14 mouse cellular contexts compared by ENCODE assay signal in genomic region chr5:57735723-57736122, GRCm38 (mm10).
"Had no signal": no experiment of that assay in that cellular context is flagged by ENCODE, and none has a peak within 500 bp of the region (broad histone marks: within the 10 kb centered on the region; RNA-seq: fewer than 3 reads in every experiment).

No protein-coding gene starts in this region.

- H3K9ac ChIP-seq: liver, embryonic 13.5 days; midbrain, embryonic 12.5 days; midbrain, embryonic 15.5 days; neural tube, embryonic 13.5 days had no signal

- DNase-seq: kidney, adult 2 months; kidney, postnatal 25 days; layer of hippocampus, adult 9-11 months; liver, embryonic 13.5 days; lung, adult 2 months; lung, postnatal 14 days; lung, postnatal 4 days; thymus, adult 18-20 months; thymus, postnatal 36 days had no signal

- H3K36me3 ChIP-seq: liver, embryonic 13.5 days; midbrain, embryonic 12.5 days; midbrain, embryonic 15.5 days; neural tube, embryonic 13.5 days had no signal

- H3K9me3 ChIP-seq: liver, embryonic 13.5 days; midbrain, embryonic 12.5 days; midbrain, embryonic 15.5 days; neural tube, embryonic 13.5 days had no signal

- H3K4me2 ChIP-seq: liver, embryonic 13.5 days; midbrain, embryonic 12.5 days; midbrain, embryonic 15.5 days; neural tube, embryonic 13.5 days had no signal

- ATAC-seq: midbrain, embryonic 15.5 days had no signal

- H3K27ac ChIP-seq: kidney, postnatal 0 days; layer of hippocampus, adult 2 months; liver, embryonic 13.5 days; midbrain, embryonic 12.5 days; midbrain, embryonic 15.5 days; neural tube, embryonic 13.5 days had no signal

- H3K4me3 ChIP-seq: layer of hippocampus, adult 2 months; liver, embryonic 13.5 days; midbrain, embryonic 12.5 days; midbrain, embryonic 15.5 days; neural tube, embryonic 13.5 days had no signal

- H3K4me1 ChIP-seq: midbrain, embryonic 12.5 days; midbrain, embryonic 15.5 days; neural tube, embryonic 13.5 days had no signal

- H3K27me3 ChIP-seq: liver, embryonic 13.5 days; midbrain, embryonic 12.5 days; midbrain, embryonic 15.5 days; neural tube, embryonic 13.5 days had no signal
